18 mouse cellular contexts compared by ENCODE assay signal in the genomic region with DNA sequence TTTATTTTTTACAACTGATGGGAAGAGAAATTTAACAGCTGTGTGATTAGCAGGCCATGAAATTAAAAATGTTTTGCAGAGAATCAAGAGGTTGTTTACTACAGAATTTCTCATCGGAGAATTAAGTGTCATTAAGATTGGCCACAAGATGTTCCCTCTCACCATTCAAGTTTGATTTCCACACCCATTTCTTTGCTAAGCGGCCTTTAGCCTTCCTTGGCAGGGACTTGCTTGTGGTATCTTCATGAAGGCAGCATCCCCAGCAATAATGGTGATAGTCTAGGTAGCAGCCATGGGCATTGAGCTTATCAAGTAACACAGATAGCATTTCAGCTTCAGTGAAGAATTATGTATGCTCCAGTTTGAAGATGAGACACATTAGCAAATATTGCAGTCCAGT.
DNase-seq lines count a peak whose midpoint lies in the region; ATAC-seq and TF ChIP-seq lines count a peak whose summit lies in the region.
"Had no signal": no experiment of that assay in that cellular context is flagged by ENCODE, and none has a peak within 500 bp of the region (broad histone marks: within the 10 kb centered on the region; RNA-seq: fewer than 3 reads in every experiment).

No protein-coding gene starts in this region.

- H3K4me1 ChIP-seq in lung, embryonic 14.5 days (ENCODE audit: insufficient read depth): no peaks in the 10 kb centered on the region
- no peaks in the 10 kb centered on the region for H3K4me1 ChIP-seq in thymus, adult 2 months (replicated peaks; ENCODE audit: control insufficient read depth, insufficient read depth, low read length)
- H3K4me1 ChIP-seq: embryonic facial prominence, embryonic 12.5 days; forebrain, embryonic 12.5 days; hindbrain, embryonic 12.5 days had no signal

- TF ChIP-seq CTCF in lung, embryonic 14.5 days (IDR thresholded peaks at IDR 0.05; ENCODE audit: low read depth): no peak
- TF ChIP-seq CTCF in thymus, adult 2 months (IDR thresholded peaks at IDR 0.05; ENCODE audit: borderline replicate concordance, control insufficient read depth, extremely low read depth, insufficient read depth, low read length, poor library complexity): no peak

- H3K4me3 ChIP-seq in lung, embryonic 14.5 days (ENCODE audit: low read depth, low read length): no peak overlapping the region
- H3K4me3 ChIP-seq in thymus, adult 2 months (ENCODE audit: control insufficient read depth, insufficient read depth, low read length): no peak overlapping the region
- H3K4me3 ChIP-seq: embryonic facial prominence, embryonic 12.5 days; forebrain, embryonic 12.5 days; heart, embryonic 13.5 days; hindbrain, embryonic 12.5 days had no signal

- H3K27ac ChIP-seq in lung, embryonic 14.5 days (ENCODE audit: low read depth): no peak overlapping the region
- no peak overlapping the region for H3K27ac ChIP-seq in thymus, adult 2 months (ENCODE audit: control insufficient read depth, insufficient read depth, low read length)
- H3K27ac ChIP-seq: embryonic facial prominence, embryonic 12.5 days; forebrain, embryonic 12.5 days; heart, embryonic 13.5 days; hindbrain, embryonic 12.5 days had no signal

- no peaks in the 10 kb centered on the region for H3K36me3 ChIP-seq in lung, embryonic 14.5 days (ENCODE audit: insufficient read depth)
- H3K36me3 ChIP-seq in thymus, adult 2 months (ENCODE audit: control insufficient read depth, insufficient read depth, low read length): no peaks in the 10 kb centered on the region
- H3K36me3 ChIP-seq: embryonic facial prominence, embryonic 12.5 days; forebrain, embryonic 12.5 days; hindbrain, embryonic 12.5 days had no signal

- peak; percentile 20 for DNase-seq in lung, embryonic 14.5 days
- DNase-seq in lung, postnatal 4 days: no peak
- peak; percentile 12 for DNase-seq in retina, embryonic 14.5 days (ENCODE audit: low spot score)
- no peak for DNase-seq in retina, postnatal 1 day
- DNase-seq in lung, postnatal 25 days (ENCODE audit: low spot score): peak; percentile 26
- DNase-seq in thymus, adult 2 months: no peak
- no peak for DNase-seq in thymus, postnatal 14 days
- DNase-seq: adrenal gland, postnatal 10 days; cerebellum, adult 11 months; cerebellum, adult 8-10 months; cerebellum, postnatal 14 days; gastrocnemius, postnatal 14 days; heart, postnatal 4 days had no signal

- TF ChIP-seq POLR2A in thymus, adult 2 months (IDR thresholded peaks at IDR 0.05; ENCODE audit: control insufficient read depth, extremely low read depth, insufficient read depth, low read length, poor library complexity): no peak

- no peak overlapping the region for H3K4me2 ChIP-seq in lung, embryonic 14.5 days
- H3K4me2 ChIP-seq: embryonic facial prominence, embryonic 12.5 days; forebrain, embryonic 12.5 days; heart, embryonic 13.5 days; hindbrain, embryonic 12.5 days had no signal

- WGBS in lung, embryonic 14.5 days: 70% methylated on average over 2 of the region's 2 CpGs
- over 99% methylated on average over 2 of the region's 2 CpGs for WGBS in thymus, adult 2 months

- H3K9ac ChIP-seq in lung, embryonic 14.5 days: no peak overlapping the region
- H3K9ac ChIP-seq: embryonic facial prominence, embryonic 12.5 days; forebrain, embryonic 12.5 days; heart, embryonic 13.5 days; hindbrain, embryonic 12.5 days had no signal

- ATAC-seq in lung, embryonic 14.5 days (ENCODE audit: insufficient read depth): no peak
- ATAC-seq: forebrain, embryonic 16.5 days had no signal

- H3K9me3 ChIP-seq in lung, embryonic 14.5 days (ENCODE audit: low read depth, low read length): no peaks in the 10 kb centered on the region
- H3K9me3 ChIP-seq: embryonic facial prominence, embryonic 12.5 days; forebrain, embryonic 12.5 days; heart, embryonic 13.5 days; hindbrain, embryonic 12.5 days had no signal

- H3K27me3 ChIP-seq in lung, embryonic 14.5 days (ENCODE audit: insufficient read depth, low read length): no peaks in the 10 kb centered on the region
- H3K27me3 ChIP-seq in thymus, adult 2 months (ENCODE audit: control insufficient read depth, insufficient read depth, low read length): no peaks in the 10 kb centered on the region
- H3K27me3 ChIP-seq: embryonic facial prominence, embryonic 12.5 days; forebrain, embryonic 12.5 days; heart, embryonic 13.5 days; hindbrain, embryonic 12.5 days had no signal

Comparison
In these comparisons a context has a peak if more than half of its experiments do, and no peak if none do; other contexts are left out.
1. DNase-seq: peak in lung, embryonic 14.5 days (single experiment), retina, embryonic 14.5 days (single experiment) and lung, postnatal 25 days (single experiment); none in lung, postnatal 4 days (0 of 2), retina, postnatal 1 day (single experiment), thymus, adult 2 months (single experiment) and thymus, postnatal 14 days (single experiment).